Mouse (Mus musculus) urinary bladder, postnatal 25 days (tissue): Measurements from ENCODE around the gene Dnah17.

Experiments used
- DNase-seq: peaks from one replicate; pipeline ENCODE4 v3.0.0; 2022; ENCODE audit warnings: low spot score

Dnah17 gene

DNA sequence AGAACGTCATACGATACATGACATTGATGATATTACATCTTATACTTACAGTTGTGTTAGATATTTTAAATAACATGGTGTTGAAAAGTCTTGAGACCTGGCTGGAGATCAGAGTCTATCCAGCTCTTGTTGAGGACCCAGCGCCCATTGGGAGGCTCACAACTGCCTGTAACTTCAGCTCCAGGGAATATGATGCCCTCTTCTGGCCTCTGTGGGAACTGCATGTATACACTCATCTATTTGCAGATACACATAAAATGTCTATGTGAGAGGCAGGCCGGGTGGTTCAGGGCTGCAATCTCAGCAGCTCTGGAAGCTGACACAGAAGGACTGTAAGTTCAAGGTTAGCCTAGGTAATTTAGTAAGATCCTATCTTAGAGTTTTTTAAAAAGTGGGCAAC lies 112.1 kb downstream of the Dnah17 start:
- no peak for DNase-seq

GRCm38 (mm10) chr11:118015381-118016145 lies 114.9 kb downstream of the Dnah17 start:
- DNase-seq = no peak

GRCm38 (mm10) chr11:118014391-118014995 lies 115.9 kb downstream of the Dnah17 start:
- no peak for DNase-seq

- DNase-seq = no peak
These were observed 117.1 kb downstream of the Dnah17 start for GRCm38 (mm10) chr11:118013339-118013738.

GRCm38 (mm10) chr11:118012595-118012994 lies 117.8 kb downstream of the Dnah17 start:
- no peak for DNase-seq

GRCm38 (mm10) chr11:118009865-118010571 lies 120.4 kb downstream of the Dnah17 start:
- DNase-seq = no peak

GRCm38 (mm10) chr11:118008843-118009242 lies 121.6 kb downstream of the Dnah17 start:
- no peak for DNase-seq

DNA sequence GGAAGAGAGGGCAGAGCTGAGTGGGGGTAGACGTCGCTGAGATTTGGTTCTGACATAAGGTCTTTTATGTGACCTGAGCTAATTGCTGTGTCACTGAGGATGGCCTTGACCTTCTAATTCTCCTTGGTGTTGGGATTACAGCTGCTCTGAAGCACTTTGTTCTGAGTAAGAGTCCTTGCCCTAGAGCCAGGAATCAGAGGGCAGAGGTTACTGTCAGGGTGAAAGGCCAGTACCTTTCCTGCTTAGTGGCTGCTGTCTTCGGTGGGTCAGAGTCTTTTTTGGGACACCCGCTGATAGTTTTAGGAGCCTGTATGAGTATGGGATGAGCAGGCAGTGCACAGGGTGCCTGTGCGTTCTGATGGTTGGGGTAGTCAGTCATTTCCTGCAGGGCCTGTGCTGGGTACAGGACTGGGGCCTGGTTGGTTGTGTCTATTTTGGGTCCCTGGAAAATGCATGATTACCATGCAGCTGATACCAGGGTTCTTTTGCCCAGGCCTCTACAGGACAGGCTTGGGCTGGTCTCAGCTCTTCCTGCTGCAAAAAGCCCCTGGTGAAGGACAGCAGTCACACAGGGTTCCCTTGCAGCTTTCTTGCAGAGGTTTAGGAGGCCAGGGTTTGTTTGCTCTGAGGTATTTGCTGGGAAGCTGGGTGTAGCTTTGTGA lies 122.2 kb downstream of the Dnah17 start:
- DNase-seq = no peak

DNA sequence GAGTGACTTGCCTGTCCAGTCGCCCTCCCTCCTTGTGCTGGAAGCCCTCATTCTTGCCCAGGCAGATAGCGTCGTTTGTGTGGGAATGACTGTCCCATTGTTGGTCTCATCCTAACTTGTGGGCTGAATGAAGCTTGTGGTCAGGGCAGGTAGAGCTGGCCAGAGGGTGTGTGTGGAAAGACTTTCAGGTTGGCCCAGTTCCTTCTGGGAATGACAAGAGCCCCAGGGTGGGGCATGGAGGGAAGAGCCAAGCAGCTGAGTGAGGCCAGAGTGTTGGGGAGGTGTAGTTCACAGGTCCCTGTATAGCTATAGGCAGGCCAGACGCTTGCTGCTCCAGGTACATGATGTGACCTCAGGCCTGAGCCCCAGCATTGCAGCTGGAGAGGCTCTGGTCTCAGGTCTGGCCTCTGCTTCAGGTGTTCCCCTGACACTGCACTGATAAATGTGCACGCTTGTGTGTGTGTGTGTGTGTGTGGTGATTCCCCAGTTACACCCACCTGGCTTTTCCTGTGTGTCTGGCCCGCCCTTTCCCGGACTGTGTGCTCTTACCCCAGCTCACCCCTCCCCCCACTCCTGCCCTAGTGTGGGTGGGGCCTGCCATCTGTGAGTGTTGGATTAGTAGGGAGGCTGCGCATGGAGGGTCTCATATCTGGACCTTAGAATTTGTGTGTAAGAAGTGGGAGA lies 122.8 kb downstream of the Dnah17 start:
- no peak for DNase-seq

GRCm38 (mm10) chr11:118004217-118004616 lies 126.2 kb downstream of the Dnah17 start:
- DNase-seq = no peak

DNA sequence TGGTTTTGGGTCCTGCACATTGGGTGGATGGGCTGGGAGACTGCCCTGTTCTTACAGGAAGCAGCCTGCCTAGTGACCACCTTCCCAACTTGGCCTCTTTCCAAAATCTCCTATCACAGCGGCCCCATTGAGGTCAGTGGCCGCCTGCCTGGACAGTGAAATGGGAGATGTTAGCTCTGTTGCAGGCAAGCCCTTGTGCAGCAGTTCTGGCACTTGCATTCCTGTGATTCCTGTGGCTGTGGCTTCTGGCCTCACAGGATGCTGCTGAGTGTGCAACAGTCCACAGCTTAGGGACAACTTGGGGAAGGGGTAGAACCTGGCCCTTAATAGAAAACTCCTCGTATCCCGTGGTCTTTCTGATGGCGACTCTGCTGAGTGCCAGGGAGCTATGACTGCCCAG lies 126.7 kb downstream of the Dnah17 start:
- DNase-seq = no peak

DNA sequence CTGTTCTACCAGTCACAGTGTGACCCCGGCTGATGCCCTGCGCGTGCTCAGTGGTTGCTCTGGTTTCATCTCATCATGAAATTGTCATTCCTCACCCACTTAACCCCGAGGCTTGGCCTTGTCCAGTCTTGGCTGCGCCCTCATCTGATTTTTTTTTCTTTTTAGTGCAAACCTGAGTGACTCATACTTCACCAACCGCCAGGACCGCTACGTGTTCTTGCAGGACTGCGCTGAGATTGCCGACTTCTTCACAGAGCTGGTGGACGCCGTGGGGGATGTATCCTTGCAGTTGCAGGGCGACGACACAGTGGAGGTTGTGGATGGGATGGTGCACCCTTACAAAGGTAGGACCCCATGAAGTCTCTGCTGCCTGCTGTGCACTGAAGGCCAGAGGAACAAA lies 127.3 kb downstream of the Dnah17 start:
- no peak for DNase-seq

GRCm38 (mm10) chr11:118000565-118001215 lies 129.7 kb downstream of the Dnah17 start:
- no peak for DNase-seq

DNA sequence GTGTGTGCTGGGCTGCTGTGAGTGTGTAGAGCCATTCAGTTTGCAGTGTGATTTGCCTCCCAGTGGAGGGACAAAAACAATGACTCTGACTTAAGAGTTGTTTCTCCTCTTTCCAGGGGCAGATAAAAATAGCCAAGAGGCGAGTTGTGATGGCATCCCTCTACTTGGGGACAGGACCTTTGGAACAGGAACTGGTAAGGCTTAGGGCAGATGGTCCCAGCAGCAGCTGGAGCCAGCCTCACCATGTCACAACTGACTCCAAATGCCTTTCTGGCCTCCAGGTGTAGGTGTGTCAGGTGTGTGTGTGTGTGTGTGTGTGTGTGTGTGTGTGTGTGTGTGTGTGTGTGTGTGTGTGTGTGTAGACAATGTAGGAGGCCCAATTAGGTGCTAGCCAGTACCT lies 130.4 kb downstream of the Dnah17 start:
- DNase-seq = no peak

DNA sequence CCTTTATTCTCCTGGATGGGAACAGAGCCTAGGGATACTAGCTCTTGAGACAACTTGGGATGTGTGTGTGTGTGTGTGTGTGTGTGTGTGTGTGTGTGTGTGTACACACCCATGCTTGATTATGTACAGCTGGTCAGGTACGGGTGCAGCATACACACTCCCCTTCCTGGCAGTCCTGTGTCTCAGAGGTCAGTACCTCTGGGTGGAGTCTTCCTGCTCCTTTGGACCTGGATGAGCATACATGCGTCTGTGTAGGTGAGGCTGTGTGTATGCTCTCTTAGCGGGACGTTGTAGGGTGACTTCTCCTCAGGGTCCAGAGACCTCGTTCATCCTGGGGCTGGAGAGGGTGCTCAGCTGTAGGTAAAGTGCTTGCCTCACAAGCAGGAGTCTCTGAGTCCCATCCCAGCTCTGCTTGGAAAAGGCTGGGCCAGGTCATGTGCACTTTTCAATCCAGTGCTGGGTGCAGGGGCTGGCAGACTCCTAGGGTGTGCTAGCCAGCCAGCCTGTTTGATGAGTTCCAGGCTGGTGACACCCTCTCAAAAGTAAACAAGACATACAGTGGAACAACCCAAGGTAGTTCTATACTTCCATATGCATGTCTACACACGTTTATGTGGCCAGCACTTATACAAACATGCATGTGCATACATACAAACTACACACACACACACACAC lies 131.0 kb downstream of the Dnah17 start:
- no peak for DNase-seq

DNA sequence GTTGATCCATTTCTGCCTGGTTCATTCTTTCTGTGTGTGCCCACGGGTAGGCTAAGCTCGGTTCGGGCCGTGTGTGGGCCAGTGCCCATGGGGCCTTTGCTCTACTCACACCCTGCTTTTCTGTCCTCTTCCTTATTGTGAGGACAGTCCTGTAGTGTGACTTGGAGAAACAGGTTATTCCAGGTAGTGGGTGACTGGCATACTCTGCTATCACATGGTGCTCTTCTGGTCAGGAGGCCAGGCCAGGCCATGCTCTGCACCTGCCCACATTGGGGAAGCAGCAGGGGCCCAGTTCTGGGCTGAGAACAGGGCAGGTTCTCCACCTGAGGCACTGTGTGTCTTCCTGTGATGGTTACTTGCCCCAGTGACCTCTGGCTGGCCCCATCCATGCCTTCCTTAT lies 132.1 kb downstream of the Dnah17 start:
- DNase-seq = no peak

DNA sequence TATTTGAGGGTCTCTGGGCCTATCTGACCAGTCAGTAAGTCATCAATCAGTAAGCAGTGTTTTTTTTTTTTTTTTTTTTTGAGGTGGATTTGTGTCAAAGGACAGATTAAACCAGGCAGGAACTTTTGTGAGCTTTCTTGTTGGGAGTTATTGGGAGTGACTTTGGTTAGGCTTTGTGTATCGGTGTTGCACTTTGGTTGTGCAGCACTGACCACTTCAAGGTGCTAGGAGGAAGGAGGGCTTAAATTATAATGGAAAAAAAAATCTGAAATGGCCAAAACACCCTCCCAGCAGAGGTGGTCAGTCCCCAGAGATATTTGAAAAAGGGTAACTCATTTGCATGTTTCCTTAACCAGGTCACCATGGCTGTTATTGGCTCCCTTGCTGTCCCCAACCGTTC lies 133.3 kb downstream of the Dnah17 start:
- no peak for DNase-seq

DNA sequence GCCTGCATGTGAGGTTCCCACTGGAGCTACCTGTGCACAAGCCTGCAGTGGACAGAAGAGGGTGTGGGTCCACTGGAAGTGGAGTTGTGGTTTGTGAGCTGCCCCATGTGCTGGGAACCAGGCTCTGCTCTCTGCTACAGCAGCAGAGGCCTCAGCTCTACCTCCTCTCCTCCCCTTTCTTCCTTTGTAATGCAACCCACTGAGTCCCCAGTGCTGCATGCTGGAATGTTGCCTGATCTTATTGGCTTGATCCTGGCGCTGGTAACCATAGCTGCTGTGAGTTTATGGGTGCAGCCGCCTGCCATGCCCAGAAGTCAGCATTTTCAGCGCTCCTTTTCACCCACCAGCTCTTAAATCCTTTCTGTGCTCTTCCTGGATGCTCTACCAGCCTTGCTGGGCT lies 134.4 kb downstream of the Dnah17 start:
- DNase-seq = no peak

GRCm38 (mm10) chr11:117995661-117996060 lies 134.8 kb downstream of the Dnah17 start:
- DNase-seq = no peak

- no peak for DNase-seq
These were observed 135.2 kb downstream of the Dnah17 start for GRCm38 (mm10) chr11:117995255-117995654.
